Mouse (Mus musculus): Measurements from ENCODE around the gene Pcsk1n.

DNA sequence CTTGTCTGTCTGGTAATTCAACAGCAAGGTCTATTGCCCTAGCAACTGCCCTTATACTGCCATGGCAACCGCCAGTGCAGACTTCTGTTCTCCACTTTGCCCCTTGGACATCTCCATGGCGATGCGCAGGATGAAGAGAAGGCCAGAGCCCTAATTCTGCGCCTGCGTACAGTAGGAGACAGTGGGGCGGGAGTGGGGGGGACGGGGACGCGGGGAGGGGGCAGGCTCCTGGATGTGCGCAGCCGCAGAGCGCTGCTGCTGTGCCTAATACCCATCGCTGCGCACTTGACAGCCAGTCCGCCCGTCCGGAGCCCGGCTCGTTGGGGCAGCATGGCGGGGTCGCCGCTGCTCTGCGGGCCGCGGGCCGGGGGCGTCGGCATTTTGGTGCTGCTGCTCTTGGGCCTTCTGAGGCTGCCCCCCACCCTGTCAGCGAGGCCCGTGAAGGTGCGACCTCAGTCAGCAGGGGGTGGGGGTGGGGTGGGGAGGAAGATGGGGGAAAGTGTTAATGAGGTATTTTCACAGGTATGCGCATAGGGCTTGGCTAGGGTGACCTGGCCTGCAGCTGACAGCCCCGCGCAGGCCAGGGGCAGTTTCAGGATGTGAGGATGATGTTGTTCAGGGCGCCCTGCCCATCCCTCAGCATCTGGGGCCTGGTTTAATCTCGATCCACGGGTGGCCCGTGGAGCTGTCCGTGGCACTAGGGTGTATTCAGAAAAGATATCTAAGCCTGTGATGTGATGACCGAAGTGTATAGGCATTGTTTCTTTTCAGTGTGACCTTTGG, at the start of gene Pcsk1n:
- TF ChIP-seq CTCF (IDR thresholded peaks at IDR 0.05; ENCODE audit: extremely low read depth, insufficient read depth, low read length) (no peak), POLR2A (IDR thresholded peaks at IDR 0.05; ENCODE audit: extremely low read depth, insufficient read depth, low read length) (peak; percentile 53; the same call in 1 of the 2 replicates)

All from cortical plate, adult 2 months (tissue).